Mouse (Mus musculus): ENCODE data around the gene Olfr228. TPM values are rescaled to one million over a fixed set of nuclear protein-coding genes. Genes with fewer than 3 reads are reported as not detected.
"Not testable (repeated sequence)": the region's sequence is repeated elsewhere in the genome, so short reads cannot be mapped to it uniquely, and the experiment has no call there.

Gene Olfr228
- not detected in 2 replicates for total RNA-seq (2014; rRNA removed; ENCODE audit: low replicate concordance)
- not detected in 2 replicates for polyA plus RNA-seq (2015; fragmentation: Nextera tagmentation; extraction: Ambion mirVana)

GRCm38 (mm10) chr2:86487286-86487685 is at the start of gene Olfr228:
Olfr228 (minus strand) TSS chr2:86487386.
- 20% methylated on average over 1 of the region's 1 CpGs for WGBS
- DNase-seq (ENCODE audit: low spot score) (no peak), ATAC-seq (ENCODE audit: insufficient read depth, low read depth) (no peak)
- Histone ChIP-seq H3K36me3 (replicated peaks; ENCODE audit: control insufficient read depth, insufficient read depth, low read length) (no peaks in the 10 kb centered on the region), H3K27me3 (ENCODE audit: control insufficient read depth, insufficient read depth, low read length) (no peaks in the 10 kb centered on the region), H3K9me3 (replicated peaks; ENCODE audit: control insufficient read depth, low read length) (no peaks in the 10 kb centered on the region), H3K4me2 (ENCODE audit: low read depth, low read length) (no peak within 1 kb of the TSS), H3K4me1 (ENCODE audit: control insufficient read depth, insufficient read depth) (no peaks in the 10 kb centered on the region), H3K4me3 (ENCODE audit: low read depth, low read length) (no peak within 1 kb of the TSS), H3K9ac (replicated peaks; ENCODE audit: low read depth, low read length) (no peak within 1 kb of the TSS), H3K27ac (ENCODE audit: low read depth) (no peak within 1 kb of the TSS)
- TF ChIP-seq EP300 (IDR thresholded peaks at IDR 0.05; ENCODE audit: low read depth) (no peak), CTCF (IDR thresholded peaks at IDR 0.05; ENCODE audit: low read depth) (no peak)

GRCm38 (mm10) chr2:86530991-86531390 is 43.8 kb upstream of the Olfr228 start:
- WGBS: 38% methylated on average over 1 of the region's 1 CpGs
- Histone ChIP-seq H3K9me3 (replicated peaks; ENCODE audit: control insufficient read depth, low read length) (no peaks in the 10 kb centered on the region), H3K4me2 (ENCODE audit: low read depth, low read length) (no peak overlapping the region), H3K9ac (replicated peaks; ENCODE audit: low read depth, low read length) (no peak overlapping the region), H3K36me3 (replicated peaks; ENCODE audit: control insufficient read depth, insufficient read depth, low read length) (no peaks in the 10 kb centered on the region), H3K27me3 (ENCODE audit: control insufficient read depth, insufficient read depth, low read length) (no peaks in the 10 kb centered on the region), H3K27ac (ENCODE audit: low read depth) (no peak overlapping the region), H3K4me3 (ENCODE audit: low read depth, low read length) (no peak overlapping the region), H3K4me1 (ENCODE audit: control insufficient read depth, insufficient read depth) (no peaks in the 10 kb centered on the region)
- ATAC-seq (ENCODE audit: insufficient read depth, low read depth) (no peak), DNase-seq (ENCODE audit: low spot score) (no peak)
- TF ChIP-seq CTCF (IDR thresholded peaks at IDR 0.05; ENCODE audit: low read depth) (no peak), EP300 (IDR thresholded peaks at IDR 0.05; ENCODE audit: low read depth) (no peak)

GRCm38 (mm10) chr2:86508161-86508560 is 21.0 kb upstream of the Olfr228 start, which contains the start of gene Olfr1076:
Olfr1076 (plus strand) TSS chr2:86508461.
- Histone ChIP-seq H3K27me3 (ENCODE audit: control insufficient read depth, insufficient read depth, low read length) (no peaks in the 10 kb centered on the region), H3K36me3 (replicated peaks; ENCODE audit: control insufficient read depth, insufficient read depth, low read length) (no peaks in the 10 kb centered on the region), H3K4me3 (ENCODE audit: low read depth, low read length) (no peak within 1 kb of the TSS), H3K4me2 (ENCODE audit: low read depth, low read length) (no peak within 1 kb of the TSS), H3K4me1 (ENCODE audit: control insufficient read depth, insufficient read depth) (no peaks in the 10 kb centered on the region), H3K9ac (replicated peaks; ENCODE audit: low read depth, low read length) (no peak within 1 kb of the TSS), H3K9me3 (replicated peaks; ENCODE audit: control insufficient read depth, low read length) (no peaks in the 10 kb centered on the region), H3K27ac (ENCODE audit: low read depth) (no peak within 1 kb of the TSS)
- DNase-seq (ENCODE audit: low spot score): no peak
- WGBS: 63% methylated on average over 1 of the region's 1 CpGs
- TF ChIP-seq CTCF (IDR thresholded peaks at IDR 0.05; ENCODE audit: low read depth) (no peak), EP300 (IDR thresholded peaks at IDR 0.05; ENCODE audit: low read depth) (no peak)
- no peak for ATAC-seq (ENCODE audit: insufficient read depth, low read depth)

- 25% methylated on average over 10 of the region's 10 CpGs for WGBS
- H3K9me3 ChIP-seq (replicated peaks; ENCODE audit: control insufficient read depth, low read length): no peaks in the 10 kb centered on the region
- H3K4me2 ChIP-seq (ENCODE audit: low read depth, low read length): peak overlapping the region; percentile 47
- H3K27me3 ChIP-seq (ENCODE audit: control insufficient read depth, insufficient read depth, low read length): no peaks in the 10 kb centered on the region
- ATAC-seq (ENCODE audit: insufficient read depth, low read depth) (no peak), DNase-seq (ENCODE audit: low spot score) (peak; percentile 51)
- no peak overlapping the region for H3K27ac ChIP-seq (ENCODE audit: low read depth)
- TF ChIP-seq EP300 (IDR thresholded peaks at IDR 0.05; ENCODE audit: low read depth) (no peak), CTCF (IDR thresholded peaks at IDR 0.05; ENCODE audit: low read depth) (peak; percentile 68)
- H3K4me1 ChIP-seq (ENCODE audit: control insufficient read depth, insufficient read depth): no peaks in the 10 kb centered on the region
- H3K4me3 ChIP-seq (ENCODE audit: low read depth, low read length): no peak overlapping the region
- H3K9ac ChIP-seq (replicated peaks; ENCODE audit: low read depth, low read length): no peak overlapping the region
- no peaks in the 10 kb centered on the region for H3K36me3 ChIP-seq (replicated peaks; ENCODE audit: control insufficient read depth, insufficient read depth, low read length)
Observed at GRCm38 (mm10) chr2:86464442-86465109, 22.6 kb downstream of the Olfr228 start.

GRCm38 (mm10) chr2:86460434-86460833 is 26.8 kb downstream of the Olfr228 start:
- Histone ChIP-seq H3K4me3 (ENCODE audit: low read depth, low read length) (no peak overlapping the region), H3K9me3 (replicated peaks; ENCODE audit: control insufficient read depth, low read length) (no peaks in the 10 kb centered on the region), H3K4me2 (ENCODE audit: low read depth, low read length) (no peak overlapping the region), H3K36me3 (replicated peaks; ENCODE audit: control insufficient read depth, insufficient read depth, low read length) (no peaks in the 10 kb centered on the region), H3K4me1 (ENCODE audit: control insufficient read depth, insufficient read depth) (no peaks in the 10 kb centered on the region), H3K27ac (ENCODE audit: low read depth) (no peak overlapping the region), H3K9ac (replicated peaks; ENCODE audit: low read depth, low read length) (no peak overlapping the region), H3K27me3 (ENCODE audit: control insufficient read depth, insufficient read depth, low read length) (no peaks in the 10 kb centered on the region)
- WGBS: 45% methylated on average over 1 of the region's 1 CpGs
- DNase-seq (ENCODE audit: low spot score) (no peak), ATAC-seq (ENCODE audit: insufficient read depth, low read depth) (no peak)
- TF ChIP-seq EP300 (IDR thresholded peaks at IDR 0.05; ENCODE audit: low read depth) (no peak), CTCF (IDR thresholded peaks at IDR 0.05; ENCODE audit: low read depth) (no peak)

- no peak for ATAC-seq (ENCODE audit: insufficient read depth, low read depth)
- Histone ChIP-seq H3K4me2 (ENCODE audit: low read depth, low read length) (no peak within 1 kb of the TSS), H3K4me1 (ENCODE audit: control insufficient read depth, insufficient read depth) (no peaks in the 10 kb centered on the region), H3K9ac (replicated peaks; ENCODE audit: low read depth, low read length) (no peak within 1 kb of the TSS), H3K9me3 (replicated peaks; ENCODE audit: control insufficient read depth, low read length) (no peaks in the 10 kb centered on the region), H3K36me3 (replicated peaks; ENCODE audit: control insufficient read depth, insufficient read depth, low read length) (no peaks in the 10 kb centered on the region), H3K27me3 (ENCODE audit: control insufficient read depth, insufficient read depth, low read length) (no peaks in the 10 kb centered on the region), H3K4me3 (ENCODE audit: low read depth, low read length) (no peak within 1 kb of the TSS), H3K27ac (ENCODE audit: low read depth) (no peak within 1 kb of the TSS)
- no peak for DNase-seq (ENCODE audit: low spot score)
- TF ChIP-seq EP300 (IDR thresholded peaks at IDR 0.05; ENCODE audit: low read depth) (no peak), CTCF (IDR thresholded peaks at IDR 0.05; ENCODE audit: low read depth) (no peak)
- 83% methylated on average over 1 of the region's 1 CpGs for WGBS
Observed at GRCm38 (mm10) chr2:86456169-86456568, 31.0 kb downstream of the Olfr228 start, which contains the start of gene Olfr1066. Olfr1066 (minus strand) TSS chr2:86456269.

GRCm38 (mm10) chr2:86450491-86450890 is 36.7 kb downstream of the Olfr228 start, which contains the start of gene Olfr1065:
Olfr1065 (minus strand) TSS chr2:86450591.
- H3K9ac ChIP-seq (replicated peaks; ENCODE audit: low read depth, low read length); H3K27me3 ChIP-seq (ENCODE audit: control insufficient read depth, insufficient read depth, low read length); H3K27ac ChIP-seq (ENCODE audit: low read depth); DNase-seq (ENCODE audit: low spot score); H3K4me3 ChIP-seq (ENCODE audit: low read depth, low read length); ATAC-seq (ENCODE audit: insufficient read depth, low read depth); H3K36me3 ChIP-seq (replicated peaks; ENCODE audit: control insufficient read depth, insufficient read depth, low read length); H3K4me1 ChIP-seq (ENCODE audit: control insufficient read depth, insufficient read depth); H3K4me2 ChIP-seq (ENCODE audit: low read depth, low read length); H3K9me3 ChIP-seq (replicated peaks; ENCODE audit: control insufficient read depth, low read length): not testable (repeated sequence)
- no CpG with 5 or more reads among the region's 1 CpGs for WGBS

- H3K9me3 ChIP-seq (replicated peaks; ENCODE audit: control insufficient read depth, low read length); H3K4me3 ChIP-seq (ENCODE audit: low read depth, low read length); H3K4me1 ChIP-seq (ENCODE audit: control insufficient read depth, insufficient read depth); ATAC-seq (ENCODE audit: insufficient read depth, low read depth); H3K4me2 ChIP-seq (ENCODE audit: low read depth, low read length); H3K36me3 ChIP-seq (replicated peaks; ENCODE audit: control insufficient read depth, insufficient read depth, low read length); H3K27me3 ChIP-seq (ENCODE audit: control insufficient read depth, insufficient read depth, low read length); H3K9ac ChIP-seq (replicated peaks; ENCODE audit: low read depth, low read length); DNase-seq (ENCODE audit: low spot score); H3K27ac ChIP-seq (ENCODE audit: low read depth): not testable (repeated sequence)
- WGBS: 63% methylated on average over 1 of the region's 1 CpGs
Observed at GRCm38 (mm10) chr2:86442101-86442500, 45.1 kb downstream of the Olfr228 start.
